Mouse (Mus musculus): ENCODE results near the gene Epha1.

Gene Epha1

GRCm38 (mm10) chr6:42373669-42374430, 782 bp upstream of the Epha1 start:
- DNase-seq (ENCODE audit: low spot score): no peak

GRCm38 (mm10) chr6:42372421-42372815, 650 bp downstream of the Epha1 start:
- no peak for DNase-seq (ENCODE audit: low spot score)

DNA sequence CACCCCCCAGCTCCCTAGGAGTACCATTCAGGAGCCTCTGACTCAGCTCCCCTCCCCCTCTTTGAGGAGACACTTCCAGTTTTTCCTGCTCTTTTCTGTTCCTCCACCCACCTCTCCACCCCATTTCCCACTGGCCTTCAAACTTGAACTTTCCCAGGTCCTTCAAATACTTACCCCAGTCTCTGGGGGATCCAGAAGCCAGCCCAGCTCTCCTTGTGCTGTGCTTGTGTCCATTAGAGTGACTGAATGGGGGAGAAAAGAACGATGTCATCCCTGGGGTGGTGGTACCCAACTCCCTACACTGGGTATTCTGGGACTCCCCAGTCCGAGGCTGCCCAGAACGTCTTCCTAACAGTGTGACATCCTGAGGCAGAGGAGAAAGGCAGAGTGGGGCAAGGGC, 1.1 kb downstream of the Epha1 start:
- DNase-seq (ENCODE audit: low spot score): no peak

- no peak for DNase-seq (ENCODE audit: low spot score)
These were observed 2.3 kb downstream of the Epha1 start for GRCm38 (mm10) chr6:42370630-42371363.

DNA sequence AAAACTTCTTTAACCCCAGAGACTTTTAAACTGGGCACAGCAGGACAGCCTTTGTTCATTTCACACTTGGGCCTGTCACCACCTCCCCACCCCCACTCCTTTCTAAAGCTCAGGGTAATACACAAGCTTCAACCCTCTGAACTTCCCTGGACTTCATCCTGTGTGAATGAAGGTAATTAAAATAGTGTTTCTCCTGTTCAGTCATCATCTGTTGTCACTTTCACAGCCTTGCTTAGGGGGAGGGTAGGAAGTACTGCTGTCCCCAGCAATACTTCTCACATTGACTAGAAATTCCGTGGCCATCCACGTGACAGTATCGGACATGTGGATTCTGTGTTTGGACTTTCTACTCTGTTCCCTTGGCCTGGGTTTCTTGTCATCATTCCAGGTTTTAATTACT, 3.2 kb downstream of the Epha1 start:
- no peak for DNase-seq (ENCODE audit: low spot score)

DNA sequence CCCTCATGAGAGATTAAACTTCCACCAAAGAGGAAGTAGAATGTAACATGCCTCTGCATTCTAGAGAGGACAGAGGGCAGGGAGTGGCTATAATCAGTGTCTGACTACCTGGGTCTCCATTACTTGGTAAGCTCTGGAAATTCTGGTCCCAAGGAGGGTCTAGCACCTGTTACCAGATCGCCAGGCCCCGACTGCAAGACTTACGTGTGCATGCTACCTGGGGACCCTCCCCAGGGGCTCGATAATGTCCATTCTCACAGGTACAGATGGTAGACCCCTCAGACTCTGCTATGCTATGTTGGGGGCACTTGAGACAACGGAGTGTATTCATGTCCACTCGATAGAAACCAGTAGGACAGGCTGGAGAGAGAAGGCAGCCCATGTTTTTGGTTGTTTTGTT, 7.9 kb downstream of the Epha1 start:
- no peak for DNase-seq (ENCODE audit: low spot score)

GRCm38 (mm10) chr6:42364607-42365006, 8.5 kb downstream of the Epha1 start:
- no peak for DNase-seq (ENCODE audit: low spot score)

GRCm38 (mm10) chr6:42364066-42364465, 9.0 kb downstream of the Epha1 start:
- no peak for DNase-seq (ENCODE audit: low spot score)

GRCm38 (mm10) chr6:42362974-42363373, 10.1 kb downstream of the Epha1 start:
- no peak for DNase-seq (ENCODE audit: low spot score)

GRCm38 (mm10) chr6:42362497-42362896, 10.6 kb downstream of the Epha1 start:
- DNase-seq (ENCODE audit: low spot score): no peak

DNA sequence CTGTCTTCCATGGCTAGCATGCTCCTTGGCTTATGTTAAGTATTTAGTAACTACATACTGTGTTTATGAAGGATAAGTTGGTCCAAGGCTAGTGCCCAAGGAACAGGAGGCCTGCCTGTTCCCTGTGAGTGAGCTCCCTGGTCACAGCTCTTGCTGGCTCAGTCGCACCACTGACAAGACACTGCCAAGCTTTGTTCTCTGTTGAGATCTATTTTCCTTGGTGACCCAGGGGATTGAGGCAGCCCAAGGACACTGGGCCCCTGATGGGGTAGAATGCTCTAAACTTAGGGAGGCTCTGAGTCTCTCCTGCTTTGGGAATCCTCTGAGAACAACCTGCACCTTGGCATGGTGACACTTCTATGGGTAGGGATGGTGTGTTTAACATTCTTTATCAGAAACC, 11.0 kb downstream of the Epha1 start:
- no peak for DNase-seq (ENCODE audit: low spot score)

GRCm38 (mm10) chr6:42361041-42361895, 11.8 kb downstream of the Epha1 start:
- no peak for DNase-seq (ENCODE audit: low spot score)

- DNase-seq (ENCODE audit: low spot score): no peak
These were observed 12.7 kb downstream of the Epha1 start for GRCm38 (mm10) chr6:42360231-42360840.

DNA sequence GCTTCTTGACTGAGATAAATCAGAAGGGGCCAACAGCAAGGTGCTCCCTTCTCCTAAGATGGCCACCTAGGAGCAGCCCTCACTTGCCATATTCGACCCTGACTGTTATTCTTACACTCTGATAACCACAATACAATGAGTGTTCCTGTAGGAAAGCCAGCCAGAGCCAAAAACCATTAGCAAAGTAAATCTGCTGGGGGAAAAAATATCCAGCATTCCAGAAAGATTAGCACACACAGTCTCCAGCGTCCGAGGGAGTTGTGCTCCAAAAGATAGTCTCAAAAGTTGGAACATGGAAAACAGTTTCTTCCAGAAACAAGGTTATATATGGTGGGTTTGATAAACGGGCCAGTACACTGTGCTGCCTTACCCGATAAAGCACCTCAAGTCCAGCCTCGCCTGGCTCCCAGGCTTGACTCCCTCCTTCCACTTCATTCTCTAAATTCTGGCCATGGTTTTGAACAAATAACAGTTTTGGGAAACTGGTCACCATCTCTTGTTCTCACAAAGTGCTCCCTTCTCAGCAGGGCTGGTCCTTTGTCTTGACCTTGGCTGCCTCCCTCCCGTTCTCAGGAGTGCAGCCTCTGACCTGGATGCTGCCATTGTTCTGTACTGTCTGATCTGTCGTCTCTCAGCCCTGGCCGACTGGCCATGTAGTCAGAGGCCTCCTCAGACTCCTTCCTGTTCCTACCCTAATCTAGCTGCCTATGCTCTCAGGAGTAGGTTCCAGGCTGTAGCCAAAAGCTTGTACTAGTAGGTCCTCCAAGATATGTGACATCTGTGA, 13.5 kb downstream of the Epha1 start:
- no peak for DNase-seq (ENCODE audit: low spot score)

GRCm38 (mm10) chr6:42358901-42359300, 14.2 kb downstream of the Epha1 start:
- no peak for DNase-seq (ENCODE audit: low spot score)

DNA sequence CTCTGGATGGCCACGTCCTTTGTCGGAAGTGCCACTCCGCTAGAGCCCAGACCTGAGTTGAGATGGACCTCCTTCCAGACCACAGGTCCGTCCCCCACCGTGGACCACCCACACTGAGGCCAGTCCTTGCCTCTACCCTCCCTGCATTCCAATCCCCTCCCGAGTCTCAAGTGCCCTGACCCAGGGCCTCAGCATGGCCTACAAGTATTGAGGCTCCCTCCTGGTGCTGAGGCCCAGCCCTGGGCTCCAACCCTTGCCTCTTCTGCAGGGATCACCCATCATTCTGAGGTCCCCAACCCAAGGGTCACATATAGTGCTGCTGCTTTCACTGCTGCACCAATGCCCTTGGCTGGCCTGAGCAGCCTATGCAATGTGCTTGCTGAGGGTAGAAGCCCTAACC, 15.2 kb downstream of the Epha1 start:
- no peak for DNase-seq (ENCODE audit: low spot score)

DNA sequence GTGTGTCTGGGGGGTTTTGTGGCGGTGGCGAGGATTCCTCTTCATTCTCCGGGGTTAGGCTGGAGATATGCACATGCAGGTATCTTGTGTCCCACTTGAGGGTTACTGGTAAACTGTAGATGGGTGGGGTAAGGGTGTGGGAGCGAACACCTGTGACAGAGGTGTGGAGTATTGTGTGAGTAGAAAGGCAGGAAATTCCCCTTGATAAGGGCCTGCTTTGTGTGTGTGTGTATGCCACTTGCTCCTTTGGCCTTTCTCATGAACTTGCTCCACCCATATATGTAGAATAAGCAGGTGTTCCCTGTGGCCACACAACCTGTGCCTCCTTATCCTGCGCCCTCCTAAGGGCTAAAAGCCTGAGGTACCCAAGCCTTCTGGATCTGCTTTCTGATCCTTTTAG, 16.2 kb downstream of the Epha1 start:
- DNase-seq (ENCODE audit: low spot score): no peak

- DNase-seq (ENCODE audit: low spot score): no peak
These were observed 17.1 kb downstream of the Epha1 start for GRCm38 (mm10) chr6:42355794-42356600.

DNA sequence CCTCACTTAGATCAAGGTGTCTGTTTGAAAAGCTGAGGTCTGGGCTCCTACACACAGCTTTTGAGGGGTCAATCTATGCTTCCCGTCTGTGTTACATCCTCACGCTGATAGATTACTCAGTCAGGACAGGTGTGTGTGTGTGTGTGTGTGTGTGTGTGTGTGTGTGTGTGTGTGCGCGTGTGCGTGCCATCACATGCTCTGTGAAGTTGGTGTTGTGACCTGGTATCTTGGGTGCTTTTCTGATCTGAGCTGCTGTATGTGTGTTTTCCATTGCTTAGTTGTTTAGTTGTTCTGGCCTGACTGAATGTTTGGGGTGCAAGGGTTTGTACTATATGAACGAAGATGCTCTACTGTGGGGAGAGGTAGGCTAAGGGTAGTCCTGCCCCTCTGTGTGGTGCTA, 17.7 kb downstream of the Epha1 start:
- no peak for DNase-seq (ENCODE audit: low spot score)
